In genomic region chr12:105483503-105483902, GRCm38 (mm10) we compare ENCODE assay signal across 8 mouse cellular contexts. TPM values are rescaled to one million over a fixed set of nuclear protein-coding genes. Genes with fewer than 3 reads are reported as not detected.
DNase-seq lines count a peak whose midpoint lies in the region; ATAC-seq and TF ChIP-seq lines count a peak whose summit lies in the region.

No protein-coding gene starts in this region.

- H3K27me3 ChIP-seq in cerebellum, adult 2 months (ENCODE audit: control insufficient read depth, insufficient read depth, low read length), result no peaks in the 10 kb centered on the region
- no peaks in the 10 kb centered on the region for H3K27me3 ChIP-seq in neural tube, embryonic 14.5 days (ENCODE audit: control insufficient read depth, insufficient read depth, low read length)
- no peaks in the 10 kb centered on the region for H3K27me3 ChIP-seq in neural tube, embryonic 15.5 days (replicated peaks)
- no peaks in the 10 kb centered on the region for H3K27me3 ChIP-seq in hindbrain, postnatal 0 days (ENCODE audit: insufficient read depth, low read length)
- H3K27me3 ChIP-seq in heart, embryonic 10.5 days (ENCODE audit: insufficient read depth, poor library complexity, severe bottlenecking), result no peaks in the 10 kb centered on the region

- DNase-seq in cerebellum, adult 2 months, result peak in 1 of 2 experiments; percentile 48
- DNase-seq in cerebellum, adult 11-12 months, result no peak
- DNase-seq in hindbrain, postnatal 0 days (ENCODE audit: low spot score), result peak; percentile 70
- DNase-seq in right cerebral cortex, postnatal 36 days (ENCODE audit: low spot score in 2 of 2), result no peak
- DNase-seq in heart, embryonic 10.5 days (ENCODE audit: low spot score), result no peak

- peaks cover 6% of the 10 kb centered on the region; the same call in 1 of the 2 replicates for H3K36me3 ChIP-seq in neural tube, embryonic 14.5 days (ENCODE audit: control insufficient read depth, insufficient read depth, low read length)
- peaks cover 8% of the 10 kb centered on the region for H3K36me3 ChIP-seq in neural tube, embryonic 15.5 days
- 0 out of 2 replicates have a peak, but pooled peaks cover 4% of the 10 kb centered on the region for H3K36me3 ChIP-seq in hindbrain, postnatal 0 days (ENCODE audit: insufficient read depth, low read length)
- H3K36me3 ChIP-seq in heart, embryonic 10.5 days, result no peaks in the 10 kb centered on the region

- no peak overlapping the region for H3K4me3 ChIP-seq in cerebellum, adult 2 months (replicated peaks; ENCODE audit: insufficient read depth, low read depth, low read length)
- no peak overlapping the region for H3K4me3 ChIP-seq in neural tube, embryonic 14.5 days (ENCODE audit: low read depth, low read length)
- H3K4me3 ChIP-seq in neural tube, embryonic 15.5 days (replicated peaks), result no peak overlapping the region
- no peak overlapping the region for H3K4me3 ChIP-seq in hindbrain, postnatal 0 days (ENCODE audit: low read length)
- no peak overlapping the region for H3K4me3 ChIP-seq in heart, embryonic 10.5 days

- 55% methylated on average over 3 of the region's 3 CpGs for WGBS in cerebellum, adult 2 months
- 56% methylated on average over 3 of the region's 3 CpGs for WGBS in neural tube, embryonic 14.5 days
- WGBS in neural tube, embryonic 15.5 days, result 52% methylated on average over 3 of the region's 3 CpGs
- WGBS in hindbrain, postnatal 0 days, result 54% methylated on average over 3 of the region's 3 CpGs
- WGBS in heart, embryonic 10.5 days, result 55% methylated on average over 3 of the region's 3 CpGs

- H3K4me1 ChIP-seq in cerebellum, adult 2 months (ENCODE audit: control insufficient read depth, insufficient read depth, low read length), result no peaks in the 10 kb centered on the region
- no peaks in the 10 kb centered on the region for H3K4me1 ChIP-seq in neural tube, embryonic 14.5 days (ENCODE audit: control insufficient read depth, insufficient read depth, low read length)
- H3K4me1 ChIP-seq in neural tube, embryonic 15.5 days, result no peaks in the 10 kb centered on the region; the same call in 1 of the 2 replicates
- no peaks in the 10 kb centered on the region for H3K4me1 ChIP-seq in hindbrain, postnatal 0 days (ENCODE audit: insufficient read depth, low read length)
- H3K4me1 ChIP-seq in heart, embryonic 10.5 days, result peaks cover 6% of the 10 kb centered on the region

- 0 out of 2 replicates have a peak, but pooled peaks have one; percentile 54 for ATAC-seq in neural tube, embryonic 14.5 days (ENCODE audit: low read depth)
- no peak for ATAC-seq in neural tube, embryonic 15.5 days (ENCODE audit: low FRiP score)
- peak; percentile 68; the same call in 1 of the 2 replicates for ATAC-seq in hindbrain, postnatal 0 days
- ATAC-seq in neutrophil, adult 5-6 weeks (ENCODE audit: extremely low read depth, insufficient number of reproducible peaks, low FRiP score, poor library complexity, severe bottlenecking), result peak; percentile 49

- no peak overlapping the region for H3K27ac ChIP-seq in cerebellum, adult 2 months (ENCODE audit: insufficient read depth, low read length)
- H3K27ac ChIP-seq in neural tube, embryonic 14.5 days (ENCODE audit: low read depth, low read length), result no peak overlapping the region
- H3K27ac ChIP-seq in neural tube, embryonic 15.5 days (replicated peaks), result no peak overlapping the region
- H3K27ac ChIP-seq in hindbrain, postnatal 0 days, result no peak overlapping the region
- H3K27ac ChIP-seq in heart, embryonic 10.5 days, result no peak overlapping the region

- no peak overlapping the region for H3K4me2 ChIP-seq in neural tube, embryonic 14.5 days (ENCODE audit: low read depth, low read length)
- no peak overlapping the region for H3K4me2 ChIP-seq in neural tube, embryonic 15.5 days
- H3K4me2 ChIP-seq in hindbrain, postnatal 0 days (ENCODE audit: low read depth, low read length), result no peak overlapping the region

- no peaks in the 10 kb centered on the region for H3K9me3 ChIP-seq in neural tube, embryonic 14.5 days (ENCODE audit: control insufficient read depth, low read length)
- no peaks in the 10 kb centered on the region for H3K9me3 ChIP-seq in neural tube, embryonic 15.5 days (replicated peaks)
- no peaks in the 10 kb centered on the region for H3K9me3 ChIP-seq in hindbrain, postnatal 0 days (ENCODE audit: low read length)
- no peaks in the 10 kb centered on the region for H3K9me3 ChIP-seq in heart, embryonic 10.5 days

- no peak overlapping the region for H3K9ac ChIP-seq in neural tube, embryonic 14.5 days (replicated peaks; ENCODE audit: low read depth, low read length)
- no peak overlapping the region for H3K9ac ChIP-seq in neural tube, embryonic 15.5 days (replicated peaks)
- no peak overlapping the region for H3K9ac ChIP-seq in hindbrain, postnatal 0 days (replicated peaks; ENCODE audit: low read length)

- TF ChIP-seq CTCF in cerebellum, adult 2 months (IDR thresholded peaks at IDR 0.05; ENCODE audit: borderline replicate concordance, insufficient read depth, low read depth, low read length), result peak; percentile 63; the same call in 1 of the 2 replicates
- TF ChIP-seq CTCF in hindbrain, postnatal 0 days (IDR thresholded peaks at IDR 0.05; ENCODE audit: low read depth), result peak; percentile 77

- no peak for TF ChIP-seq POLR2A in cerebellum, adult 2 months (IDR thresholded peaks at IDR 0.05; ENCODE audit: borderline replicate concordance, insufficient read depth, low read length)

RNA-seq across cellular contexts. Expression of gene D430019H16Rik, which starts 29.8 kb away (rescaled TPM):
- polyA plus RNA-seq in cerebellum, adult 2 months (2012; rRNA removed), result 5.8 and 6.7 TPM in 2 replicates
- polyA plus RNA-seq in neural tube, embryonic 14.5 days (2014; fragmentation: Nextera tagmentation; extraction: Ambion mirVana), result 20.2 and 30.4 TPM in 2 replicates
- polyA plus RNA-seq in neural tube, embryonic 15.5 days (2015; fragmentation: Nextera tagmentation; extraction: Ambion mirVana), result 9.2 and 11.3 TPM in 2 replicates
- 140 TPM in 2 replicates for total RNA-seq in hindbrain, postnatal 0 days (2014; rRNA removed)
- 8.6 and 8.9 TPM in 2 replicates for polyA plus RNA-seq in hindbrain, postnatal 0 days (2015; fragmentation: Nextera tagmentation; extraction: Ambion mirVana)
- 0.25 TPM in 1 of 2 replicates, not detected in the other for total RNA-seq in neutrophil, adult 5-6 weeks (2017)
- polyA plus RNA-seq in heart, embryonic 10.5 days (2016; fragmentation: Nextera tagmentation; extraction: Ambion mirVana), result 0.36 and 1.1 TPM in 2 replicates
